ENCODE assay signal across 10 mouse cellular contexts in genomic region chr3:153826616-153827015, GRCm38 (mm10). TPM values are rescaled to one million over a fixed set of nuclear protein-coding genes. Genes with fewer than 3 reads are reported as not detected.
"Had no signal": no experiment of that assay in that cellular context is flagged by ENCODE, and none has a peak within 500 bp of the region (broad histone marks: within the 10 kb centered on the region; RNA-seq: fewer than 3 reads in every experiment).

No protein-coding gene starts in this region.

- H3K9me3 ChIP-seq: intestine, embryonic 15.5 days; limb, embryonic 15.5 days; midbrain, embryonic 15.5 days; neural tube, embryonic 12.5 days had no signal

- H3K4me3 ChIP-seq: intestine, embryonic 15.5 days; left cerebral cortex, adult 2 months; limb, embryonic 15.5 days; midbrain, embryonic 15.5 days; neural tube, embryonic 12.5 days had no signal

- H3K4me2 ChIP-seq: intestine, embryonic 15.5 days; limb, embryonic 15.5 days; midbrain, embryonic 15.5 days; neural tube, embryonic 12.5 days had no signal

- ATAC-seq: intestine, embryonic 15.5 days; lung, postnatal 0 days; midbrain, embryonic 15.5 days had no signal

- H3K9ac ChIP-seq: intestine, embryonic 15.5 days; limb, embryonic 15.5 days; liver, embryonic 14.5 days; midbrain, embryonic 15.5 days; neural tube, embryonic 12.5 days had no signal

- H3K4me1 ChIP-seq: limb, embryonic 15.5 days; neural tube, embryonic 12.5 days had no signal

- H3K27me3 ChIP-seq: intestine, embryonic 15.5 days; limb, embryonic 15.5 days; midbrain, embryonic 15.5 days; neural tube, embryonic 12.5 days had no signal

- DNase-seq: lung, adult 2 months; lung, postnatal 36 days had no signal

- H3K27ac ChIP-seq: intestine, embryonic 15.5 days; left cerebral cortex, adult 2 months; limb, embryonic 15.5 days; liver, embryonic 14.5 days; midbrain, embryonic 15.5 days; neural tube, embryonic 12.5 days; stomach, postnatal 0 days had no signal

- H3K36me3 ChIP-seq: intestine, embryonic 15.5 days; limb, embryonic 15.5 days; midbrain, embryonic 15.5 days; neural tube, embryonic 12.5 days had no signal

RNA-seq across cellular contexts. Expression of gene Asb17, which starts 17.4 kb away (rescaled TPM):
- polyA plus RNA-seq: intestine, embryonic 15.5 days; lung, adult 2 months; lung, postnatal 0 days had no signal
